Mouse (Mus musculus): ENCODE results near the gene Hist2h2aa1.

GRCm38 (mm10) chr3:96280660-96281059 is 35.4 kb downstream of the Hist2h2aa1 start:
- 0 out of 2 replicates have a peak, but pooled peaks have one; percentile 26 for TF ChIP-seq CTCF (IDR thresholded peaks at IDR 0.05; ENCODE audit: low read depth)
- no peak for TF ChIP-seq EP300 (IDR thresholded peaks at IDR 0.05; ENCODE audit: low read depth)
